8 mouse cellular contexts compared by ENCODE assay signal in the genomic region with DNA sequence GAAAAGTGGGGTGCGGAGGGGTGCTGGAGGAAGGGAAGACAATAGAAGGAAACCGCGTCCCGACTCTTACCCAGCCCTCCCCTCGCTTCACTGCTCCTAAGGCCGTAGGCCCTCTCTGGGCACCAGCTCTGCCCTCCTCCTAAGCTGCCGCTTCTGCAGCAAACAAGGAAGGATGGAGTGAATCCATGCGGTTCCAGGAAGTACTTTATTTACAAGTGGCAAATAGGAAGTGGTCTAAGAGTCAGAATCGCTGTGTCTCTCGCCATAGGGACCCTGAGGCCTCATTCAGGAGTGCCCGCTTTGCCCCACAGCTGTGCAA. TPM values are rescaled to one million over a fixed set of nuclear protein-coding genes. Genes with fewer than 3 reads are reported as not detected.
A peak's percentile ranks its signal among the peaks of the same experiment; 100 is the strongest.
DNase-seq lines count a peak whose midpoint lies in the region; ATAC-seq and TF ChIP-seq lines count a peak whose summit lies in the region.

A gene (minus strand): TSS at position 185 of the 319 bp plus-strand sequence.

- no peak for TF ChIP-seq CTCF in spleen, adult 2 months (IDR thresholded peaks at IDR 0.05; ENCODE audit: extremely low read depth, insufficient read depth, insufficient read length, insufficient replicate concordance)
- no peak for TF ChIP-seq CTCF in midbrain, postnatal 0 days (IDR thresholded peaks at IDR 0.05)

- no peaks in the 10 kb centered on the region for H3K9me3 ChIP-seq in embryonic facial prominence, embryonic 14.5 days (ENCODE audit: control insufficient read depth, low read length)
- no peaks in the 10 kb centered on the region for H3K9me3 ChIP-seq in heart, embryonic 16.5 days (replicated peaks; ENCODE audit: control insufficient read depth, low read length)
- H3K9me3 ChIP-seq in midbrain, postnatal 0 days (ENCODE audit: low read length): no peaks in the 10 kb centered on the region

- peak within 1 kb of the TSS; percentile 87 for H3K4me2 ChIP-seq in embryonic facial prominence, embryonic 14.5 days (ENCODE audit: low read depth, low read length)
- peak within 1 kb of the TSS; percentile 86 for H3K4me2 ChIP-seq in heart, embryonic 16.5 days (ENCODE audit: low read depth, low read length)
- peak within 1 kb of the TSS; percentile 98 for H3K4me2 ChIP-seq in midbrain, postnatal 0 days (ENCODE audit: low read depth, low read length, poor library complexity, severe bottlenecking)

- H3K36me3 ChIP-seq in spleen, adult 2 months (ENCODE audit: control insufficient read depth, insufficient read depth, low read length): 0 out of 2 replicates have a peak, but pooled peaks cover 1% of the 10 kb centered on the region
- H3K36me3 ChIP-seq in embryonic facial prominence, embryonic 14.5 days (ENCODE audit: control insufficient read depth, insufficient read depth, low read length): no peaks in the 10 kb centered on the region
- H3K36me3 ChIP-seq in heart, embryonic 16.5 days (ENCODE audit: control insufficient read depth, insufficient read depth): no peaks in the 10 kb centered on the region
- H3K36me3 ChIP-seq in midbrain, postnatal 0 days (ENCODE audit: insufficient read depth, low read length): no peaks in the 10 kb centered on the region

- peak within 1 kb of the TSS; percentile 98 for H3K27ac ChIP-seq in spleen, adult 2 months (ENCODE audit: insufficient read depth, low read length)
- peak within 1 kb of the TSS; percentile 86 for H3K27ac ChIP-seq in embryonic facial prominence, embryonic 14.5 days (replicated peaks; ENCODE audit: low read depth, low read length)
- peak within 1 kb of the TSS; percentile 95 for H3K27ac ChIP-seq in heart, embryonic 16.5 days (ENCODE audit: low read length)
- H3K27ac ChIP-seq in midbrain, postnatal 0 days (ENCODE audit: low read depth, low read length): peak within 1 kb of the TSS; percentile 77

- H3K27me3 ChIP-seq in spleen, adult 2 months (ENCODE audit: control insufficient read depth, insufficient read depth, low read length): no peaks in the 10 kb centered on the region
- H3K27me3 ChIP-seq in embryonic facial prominence, embryonic 14.5 days (replicated peaks; ENCODE audit: control insufficient read depth, insufficient read depth, low read length): no peaks in the 10 kb centered on the region
- no peaks in the 10 kb centered on the region for H3K27me3 ChIP-seq in heart, embryonic 16.5 days (ENCODE audit: control insufficient read depth, insufficient read depth, low read length)
- H3K27me3 ChIP-seq in midbrain, postnatal 0 days (ENCODE audit: insufficient read depth, low read length): no peaks in the 10 kb centered on the region

- H3K4me1 ChIP-seq in spleen, adult 2 months (ENCODE audit: control insufficient read depth, insufficient read depth, insufficient read length): peaks cover 9% of the 10 kb centered on the region
- peaks cover 13% of the 10 kb centered on the region for H3K4me1 ChIP-seq in embryonic facial prominence, embryonic 14.5 days (ENCODE audit: control insufficient read depth, insufficient read depth, low read length)
- H3K4me1 ChIP-seq in heart, embryonic 16.5 days (ENCODE audit: control insufficient read depth, insufficient read depth, low read length): peaks cover 25% of the 10 kb centered on the region
- no peaks in the 10 kb centered on the region for H3K4me1 ChIP-seq in midbrain, postnatal 0 days (ENCODE audit: insufficient read depth, low read length)

- 6% methylated on average over 11 of the region's 11 CpGs for WGBS in spleen, adult 2 months
- 7% methylated on average over 11 of the region's 11 CpGs for WGBS in embryonic facial prominence, embryonic 14.5 days
- WGBS in heart, embryonic 16.5 days: 7% methylated on average over 11 of the region's 11 CpGs
- WGBS in midbrain, postnatal 0 days: 4% methylated on average over 11 of the region's 11 CpGs

- DNase-seq in spleen, adult 2 months (ENCODE audit: low read depth in 1 of 2, low spot score in 2 of 2): peak in 1 of 2 experiments; percentile 55
- DNase-seq in spleen, adult 18-20 months: no peak
- no peak for DNase-seq in embryonic facial prominence, embryonic 14.5 days (ENCODE audit: low spot score)
- no peak for DNase-seq in left cerebral cortex, postnatal 36 days (ENCODE audit: low spot score in 2 of 2)
- DNase-seq in midbrain, postnatal 0 days (ENCODE audit: low spot score): peak; percentile 32
- no peak for DNase-seq in urinary bladder, postnatal 14 days (ENCODE audit: low spot score)
- DNase-seq in spleen, postnatal 10 days (ENCODE audit: low spot score in 2 of 2): no peak

- peak within 1 kb of the TSS; percentile 92 for H3K4me3 ChIP-seq in spleen, adult 2 months (ENCODE audit: extremely low read depth, insufficient read depth, insufficient read length)
- peak within 1 kb of the TSS; percentile 92 for H3K4me3 ChIP-seq in embryonic facial prominence, embryonic 14.5 days (ENCODE audit: low read depth, low read length)
- peak within 1 kb of the TSS; percentile 78 for H3K4me3 ChIP-seq in heart, embryonic 16.5 days (ENCODE audit: low read length)
- H3K4me3 ChIP-seq in midbrain, postnatal 0 days (ENCODE audit: low read depth, low read length): peak within 1 kb of the TSS; percentile 94

- intact Hi-C loops in left cerebral cortex, postnatal 36 days (cut with DNase I): loop anchor here (2.0 to 5.0 kb wide), 3 partner anchors 57 to 97 kb away; no protein-coding TSS in a partner anchor

- TF ChIP-seq POLR2A in spleen, adult 2 months (IDR thresholded peaks at IDR 0.05; ENCODE audit: low read depth, low read length): no peak

- no peak; the same call in 1 of the 2 replicates for ATAC-seq in embryonic facial prominence, embryonic 14.5 days (ENCODE audit: low read depth)
- ATAC-seq in heart, embryonic 16.5 days (replicated peaks; ENCODE audit: extremely low read depth, insufficient read depth, low FRiP score): no peak
- peak; percentile 53 for ATAC-seq in midbrain, postnatal 0 days (ENCODE audit: low FRiP score)

- H3K9ac ChIP-seq in embryonic facial prominence, embryonic 14.5 days (ENCODE audit: low read depth, low read length): peak within 1 kb of the TSS; percentile 92
- peak within 1 kb of the TSS; percentile 95 for H3K9ac ChIP-seq in heart, embryonic 16.5 days (ENCODE audit: low read length)
- H3K9ac ChIP-seq in midbrain, postnatal 0 days (replicated peaks; ENCODE audit: low read length, poor library complexity, severe bottlenecking): peak within 1 kb of the TSS; percentile 90

RNA-seq across cellular contexts. Expression of the gene that starts here (rescaled TPM):
- polyA plus RNA-seq in spleen, adult 2 months (2012; rRNA removed): 32.6 and 37.8 TPM in 2 replicates
- polyA plus RNA-seq in embryonic facial prominence, embryonic 14.5 days (2014; fragmentation: Nextera tagmentation; extraction: Ambion mirVana): 38.9 and 46.0 TPM in 2 replicates
- 36.6 and 38.6 TPM in 2 replicates for polyA plus RNA-seq in heart, embryonic 16.5 days (2015; fragmentation: Nextera tagmentation; extraction: Ambion mirVana)
- 10 to 100 TPM; 59.9 to 60.6 TPM for total RNA-seq in left cerebral cortex, postnatal 36 days (2021)
- total RNA-seq in midbrain, postnatal 0 days (2014; rRNA removed): 19.5 and 22.3 TPM in 2 replicates
- 9.8 and 12.8 TPM in 2 replicates for polyA plus RNA-seq in midbrain, postnatal 0 days (2015; fragmentation: Nextera tagmentation; extraction: Ambion mirVana)
